Mouse (Mus musculus) gastrocnemius, postnatal 4 days (tissue): ENCODE measurements around the gene Shmt2. TPM values are rescaled to one million over a fixed set of nuclear protein-coding genes. Genes with fewer than 3 reads are reported as not detected.

Experiments used
- DNase-seq, 2 experiments: peaks; one replicate each; pipeline ENCODE4 v3.0.0; 2021 to 2022; ENCODE audit warnings: low spot score in 2 of 2, mixed read lengths in 2 of 2
- total RNA-seq, 2 experiments: library from RNA; stranded (reverse); gene quantifications; 2 replicates each; pipeline ENCODE4 v1.2.3; 2021

The Shmt2 gene
- total RNA-seq, 2 experiments from 2014 or later, result 34.6 to 34.8 TPM

DNA sequence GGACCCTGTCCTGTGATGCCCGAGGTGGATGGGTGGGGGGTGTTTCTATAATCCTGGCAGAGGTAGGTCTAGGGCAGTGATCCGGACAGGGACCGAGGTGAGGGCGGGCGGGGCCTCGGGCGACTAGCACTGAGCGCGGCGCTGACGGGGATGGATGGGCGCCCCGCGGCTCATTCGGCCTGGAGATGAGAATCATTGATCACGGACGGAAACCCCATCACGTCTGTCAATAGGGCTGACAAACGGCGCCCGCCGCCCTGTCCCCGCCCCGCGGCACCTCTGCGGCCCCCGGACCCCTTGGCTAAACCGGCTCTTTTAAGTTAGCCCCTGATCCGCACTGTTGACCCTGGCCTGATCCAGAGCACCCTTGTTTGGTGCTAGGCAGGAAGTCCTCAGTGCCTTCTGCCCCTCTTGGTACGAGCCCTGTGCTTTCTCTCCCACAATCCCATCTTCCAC, 12.7 kb upstream of the Shmt2 start:
- DNase-seq, result no peak

DNA sequence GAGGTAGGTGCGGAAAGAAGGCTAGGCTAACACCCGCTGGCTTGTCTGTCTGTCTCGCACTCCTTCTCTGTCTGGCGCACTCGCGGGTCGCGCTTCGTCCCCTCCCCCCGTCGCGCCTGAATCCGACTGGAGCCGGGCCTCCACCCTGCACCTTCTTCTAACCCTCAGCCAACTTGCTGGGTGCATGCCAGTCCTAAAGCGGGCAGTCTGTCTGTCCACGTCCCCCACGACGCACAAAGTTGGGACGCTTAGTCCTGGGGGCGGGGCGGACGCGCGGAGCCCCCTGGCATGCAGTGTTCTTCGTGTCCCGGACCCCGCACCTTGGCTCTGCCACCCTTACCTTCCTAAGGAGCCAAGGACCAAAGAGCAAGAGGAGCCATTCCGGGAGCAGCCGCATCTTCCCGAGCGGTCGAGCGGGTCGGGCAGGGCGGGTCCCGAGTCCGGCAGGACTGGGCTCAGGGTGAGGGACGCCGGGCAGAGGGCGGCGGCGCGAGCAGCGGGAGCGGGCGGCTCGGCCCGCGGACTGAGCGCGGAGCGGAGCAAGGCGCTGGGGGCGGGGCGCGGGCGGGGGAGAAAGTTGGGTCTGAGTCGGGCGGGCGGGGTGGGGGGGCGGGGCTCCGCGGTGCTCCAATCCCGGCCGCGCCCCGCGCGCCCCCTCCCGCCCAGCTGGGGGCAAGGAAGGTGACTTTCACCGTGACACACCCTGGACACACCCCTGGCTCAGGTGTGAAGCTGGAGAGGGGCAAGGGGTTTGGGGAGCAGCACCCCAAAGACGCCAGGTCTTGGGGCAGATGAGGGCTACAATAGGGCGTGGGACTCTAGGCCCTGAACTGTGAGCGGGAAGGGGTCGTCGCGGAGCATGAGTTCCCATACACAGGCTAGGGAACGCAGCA, 12.0 kb upstream of the Shmt2 start, which contains the start of gene Nxph4:
TSS of gene Nxph4 (minus strand) at position 524 of the 893 bp plus-strand sequence.
- no peak for DNase-seq

DNA sequence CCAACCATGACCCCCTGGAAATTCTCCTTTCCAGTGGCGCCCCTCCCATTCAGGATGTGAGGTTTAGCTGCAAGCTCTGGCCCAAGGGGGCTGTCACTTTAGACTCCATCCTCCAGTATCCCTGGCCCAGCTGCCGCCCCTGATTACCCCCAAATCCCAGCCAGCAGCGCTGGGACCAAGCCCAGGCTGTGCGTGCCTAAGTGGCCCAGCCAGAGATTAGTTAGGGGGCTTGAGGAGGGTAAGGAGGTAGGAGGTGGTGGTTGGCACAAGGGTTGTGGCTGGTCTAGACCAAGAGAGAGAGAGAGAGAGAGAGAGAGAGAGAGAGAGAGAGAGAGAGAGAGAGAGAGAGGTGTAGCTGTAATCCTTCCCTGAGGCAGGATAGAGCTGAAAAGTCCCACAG, 9.3 kb upstream of the Shmt2 start:
- no peak for DNase-seq

DNA sequence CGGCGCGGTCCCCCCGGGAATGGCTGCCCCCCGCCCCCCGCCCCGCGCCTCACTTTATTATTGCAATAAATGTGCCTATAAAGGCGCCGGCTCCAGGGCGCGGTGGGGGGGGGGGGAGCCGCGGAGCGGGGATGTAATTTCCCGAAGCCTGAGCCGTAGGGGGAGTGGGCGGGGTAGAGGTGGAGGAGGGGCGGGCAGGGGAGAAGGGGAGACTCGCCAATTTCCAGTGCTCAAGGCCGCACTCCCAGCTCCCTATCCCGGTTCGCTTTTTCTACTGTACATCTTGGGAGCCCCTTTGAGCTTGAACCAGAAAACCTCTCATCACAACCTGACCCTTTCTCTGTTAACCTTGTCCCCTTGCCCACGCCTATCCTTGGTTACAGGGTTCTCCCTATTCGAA, 8.7 kb upstream of the Shmt2 start:
- no peak for DNase-seq

DNA sequence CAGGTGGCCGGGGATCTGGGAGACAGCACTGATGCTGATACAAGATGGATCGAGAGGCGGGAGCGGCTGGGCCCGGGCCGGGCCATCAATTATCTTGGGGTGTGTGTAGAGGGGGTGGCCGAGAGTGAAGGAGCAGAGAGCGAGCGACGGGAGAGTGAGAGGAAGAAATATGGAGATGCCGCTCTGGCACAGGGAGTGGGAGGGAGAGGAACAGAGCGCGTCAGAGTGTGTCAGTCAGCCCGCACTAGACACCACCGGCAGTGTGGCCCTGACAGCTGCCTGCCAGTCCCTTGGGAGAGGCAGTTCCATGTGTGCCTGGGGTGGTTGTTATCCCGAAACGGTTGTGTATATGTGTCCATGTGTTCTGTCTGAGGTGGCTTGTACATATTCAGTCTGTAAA, 5.2 kb upstream of the Shmt2 start:
- no peak for DNase-seq

DNA sequence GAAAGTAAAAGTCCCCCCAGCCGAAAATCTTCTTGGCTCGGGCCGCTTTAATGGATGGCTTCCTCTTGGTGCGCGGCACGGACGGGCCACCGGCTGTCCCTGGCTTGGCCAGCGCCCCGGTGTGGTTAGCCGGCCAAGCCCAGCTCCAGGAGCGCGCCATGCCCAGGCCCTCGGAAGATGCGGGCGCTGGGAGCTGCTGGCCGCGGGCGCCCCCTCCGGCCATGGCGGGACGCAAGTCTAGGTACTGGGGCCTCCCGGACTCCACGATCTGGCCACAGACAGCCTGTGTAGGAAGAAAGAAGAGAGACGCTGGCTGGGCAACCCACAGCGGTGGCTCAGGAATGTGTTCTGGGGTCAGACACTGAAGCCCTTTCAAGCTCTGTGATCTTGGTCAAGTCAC, 4.4 kb upstream of the Shmt2 start:
- DNase-seq, result peak in 1 of 2 experiments; percentile 75

DNA sequence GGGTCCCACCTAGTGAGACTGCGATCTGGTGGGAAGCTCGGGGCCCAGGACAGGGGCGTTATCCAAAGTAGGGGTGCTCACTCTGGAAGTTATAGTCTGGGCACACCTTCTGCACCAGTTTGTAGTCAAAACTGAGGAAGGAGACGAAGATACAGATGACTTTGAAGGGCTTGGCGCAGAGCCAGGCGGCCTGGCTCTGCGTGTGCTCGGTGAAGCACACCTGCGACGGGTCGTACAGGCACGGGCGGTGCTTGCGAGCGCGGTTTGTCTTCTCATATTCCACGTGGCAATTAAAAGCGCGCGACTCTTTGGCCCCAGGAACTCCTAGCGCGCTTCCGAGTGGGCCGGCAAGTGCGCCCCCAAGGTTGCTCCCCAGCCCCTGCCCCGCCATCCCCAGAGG, 3.8 kb upstream of the Shmt2 start:
- DNase-seq, result no peak

DNA sequence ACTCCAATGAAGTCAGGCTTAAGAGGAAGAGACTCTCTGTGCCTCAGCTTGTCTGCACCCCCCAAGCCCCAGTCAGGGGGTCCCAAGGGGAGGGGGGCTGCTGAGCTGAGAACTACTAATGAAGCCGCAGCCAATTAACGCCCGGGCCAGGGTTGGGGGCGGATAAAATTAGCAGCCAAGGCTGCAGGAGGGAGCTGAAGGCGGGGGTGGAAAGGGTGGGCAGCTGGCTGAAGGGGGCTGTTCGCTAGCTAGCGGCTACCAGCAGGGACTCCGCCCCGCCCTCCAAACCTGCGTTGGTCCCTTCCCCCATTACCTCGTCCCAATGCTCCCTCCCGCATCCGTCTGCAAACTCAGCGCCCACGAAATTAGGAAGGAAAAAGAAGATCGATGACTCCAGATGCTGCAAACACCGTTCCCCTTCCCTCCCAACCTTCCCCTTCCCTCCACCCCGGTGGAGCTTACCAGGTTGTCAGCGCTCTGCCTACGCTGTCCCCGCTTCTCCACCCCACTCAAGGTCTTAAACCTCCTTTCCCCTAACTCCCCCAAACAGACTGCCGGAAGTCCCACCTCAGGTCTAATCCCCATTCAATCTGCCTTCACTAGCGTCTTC, 2.5 kb upstream of the Shmt2 start:
- DNase-seq, result no peak

DNA sequence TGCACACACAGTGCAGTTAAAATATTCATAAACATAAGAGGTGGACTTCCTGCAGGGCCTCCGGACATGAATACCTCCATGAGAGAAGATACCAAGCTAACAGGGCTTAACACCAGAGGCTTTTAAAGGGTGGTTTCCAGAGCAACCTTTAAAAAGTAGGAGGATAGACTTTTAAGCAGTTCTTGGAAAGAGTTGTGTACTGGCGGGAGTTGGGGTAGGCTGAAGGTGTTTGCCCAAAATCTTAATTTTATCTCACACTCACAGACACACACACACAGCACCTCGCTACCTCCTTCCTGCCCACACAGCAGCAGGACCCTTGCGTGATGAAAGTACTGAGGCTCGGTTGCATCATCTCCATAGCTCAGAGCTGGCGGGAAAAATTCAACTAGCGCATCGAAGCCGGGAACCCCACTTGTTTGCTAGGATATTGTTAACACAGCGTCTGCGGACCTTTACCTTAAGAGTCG, 598 bp downstream of the Shmt2 start:
- DNase-seq, result no peak

DNA sequence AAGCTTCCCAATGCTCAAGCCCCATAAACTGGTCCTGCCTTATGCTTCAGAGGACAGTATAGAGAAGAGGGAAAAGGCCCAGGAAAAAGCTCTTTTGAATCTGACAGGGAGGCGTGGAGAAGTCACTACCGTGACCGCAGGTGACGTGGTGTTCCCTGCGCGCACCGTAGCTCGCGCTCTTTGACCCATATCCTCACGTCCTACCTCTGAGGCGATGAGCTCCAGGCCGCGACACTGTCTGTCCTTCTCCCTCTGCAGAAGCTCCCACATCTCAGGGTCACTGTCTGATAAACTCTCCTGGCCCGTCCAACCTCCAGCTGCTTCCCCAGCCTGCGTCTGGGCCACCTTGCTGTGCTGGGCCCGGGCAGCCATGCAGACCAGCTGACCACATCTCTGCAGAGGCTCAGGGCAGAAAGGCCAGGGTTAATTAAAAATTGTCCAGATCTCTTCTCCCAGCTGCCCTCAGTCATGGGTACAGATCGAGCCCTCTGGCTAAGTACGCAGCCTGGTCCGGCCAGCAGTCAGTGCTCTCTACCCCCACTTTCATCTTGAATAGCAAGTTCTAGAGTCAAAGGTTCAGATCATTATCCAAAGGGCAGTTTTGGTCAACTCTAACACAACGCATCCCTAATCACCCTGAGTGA, 1.4 kb downstream of the Shmt2 start:
- no peak for DNase-seq

DNA sequence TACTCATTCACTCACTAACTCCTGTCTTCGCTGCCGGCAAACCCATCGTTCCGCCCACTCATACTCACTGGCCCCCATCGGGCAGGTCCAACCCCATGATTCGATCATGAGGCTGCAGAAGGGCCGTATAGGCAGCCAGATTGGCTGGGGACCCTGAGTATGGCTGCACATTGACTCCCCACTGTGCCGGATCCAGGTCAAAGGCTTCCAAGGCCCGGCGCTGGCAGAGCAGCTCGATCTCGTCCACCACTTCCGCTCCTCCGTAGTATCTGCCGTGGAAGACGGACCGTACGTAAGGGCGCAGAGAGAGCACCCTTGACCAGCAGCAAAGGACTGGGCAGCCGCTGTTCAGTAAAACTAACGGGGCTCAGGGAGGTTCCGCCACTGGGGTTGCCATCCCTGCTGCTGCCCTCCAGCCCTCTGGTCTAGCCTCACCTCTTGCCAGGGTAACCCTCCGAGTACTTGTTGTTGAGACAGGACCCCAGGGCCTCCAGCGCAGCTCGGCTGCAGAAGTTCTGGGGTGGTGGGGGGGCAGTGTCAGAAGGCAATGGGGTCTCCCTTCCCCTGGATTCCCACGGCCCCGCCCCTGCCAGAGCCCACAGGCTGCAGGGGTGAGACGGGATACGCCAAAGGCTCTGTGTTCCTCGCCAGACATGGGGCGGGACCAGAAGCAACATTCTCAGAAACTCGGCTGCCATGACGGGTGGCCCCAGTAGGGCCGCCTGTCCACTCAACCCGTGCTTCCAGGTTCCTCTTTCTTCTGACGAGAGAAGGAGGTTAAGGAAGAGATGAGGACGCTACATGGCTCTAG, 2.1 kb downstream of the Shmt2 start:
- no peak for DNase-seq

DNA sequence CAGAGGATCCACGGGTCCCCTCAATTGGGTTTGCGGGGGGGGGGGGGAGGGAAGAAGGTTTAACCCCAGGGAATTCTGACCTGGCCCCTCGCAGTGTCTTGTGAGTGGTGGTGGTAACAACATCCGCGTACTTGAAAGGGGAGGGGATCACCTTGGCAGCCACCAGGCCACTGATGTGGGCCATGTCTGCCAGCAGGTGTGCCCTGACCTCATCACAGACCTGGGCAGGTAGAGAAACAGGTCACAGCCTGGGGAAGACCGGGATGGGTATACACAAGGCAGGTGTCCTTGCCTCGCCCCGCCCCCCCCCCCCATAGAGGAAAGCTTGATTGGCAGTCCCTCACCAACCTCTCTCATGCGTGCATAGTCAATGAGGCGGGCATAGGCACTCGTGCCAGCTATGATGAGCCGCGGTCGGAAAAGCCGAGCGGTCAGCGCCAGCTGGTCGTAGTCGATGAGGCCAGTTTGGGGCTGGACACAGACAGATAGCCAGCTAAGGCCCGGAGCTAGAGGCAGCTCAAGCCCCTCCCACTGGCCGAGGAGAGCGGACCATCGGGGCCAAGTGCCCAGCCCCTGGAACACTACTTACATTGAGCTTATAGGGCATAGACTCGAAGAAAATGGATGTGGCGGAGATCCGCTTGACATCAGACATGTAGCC, 3.1 kb downstream of the Shmt2 start:
- no peak for DNase-seq

DNA sequence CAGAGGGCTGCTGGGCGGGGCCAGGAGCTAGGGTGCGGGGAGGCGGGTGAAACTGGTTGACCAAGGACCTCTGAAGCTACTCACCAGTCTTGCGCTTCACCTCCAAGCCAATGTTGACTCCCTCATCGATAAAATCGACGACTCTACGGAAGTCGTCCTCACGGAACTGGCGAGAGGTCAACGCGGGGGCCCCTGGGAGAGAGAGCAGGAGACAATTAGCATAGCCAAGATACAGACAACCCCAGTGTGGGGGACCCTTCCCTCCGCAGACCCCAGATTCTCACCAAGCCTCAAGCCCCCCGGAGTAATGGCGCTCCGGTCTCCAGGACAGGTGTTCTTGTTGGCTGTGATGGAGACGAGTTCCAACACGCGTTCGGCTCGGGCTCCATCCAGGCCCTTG, 4.3 kb downstream of the Shmt2 start:
- DNase-seq, result no peak

DNA sequence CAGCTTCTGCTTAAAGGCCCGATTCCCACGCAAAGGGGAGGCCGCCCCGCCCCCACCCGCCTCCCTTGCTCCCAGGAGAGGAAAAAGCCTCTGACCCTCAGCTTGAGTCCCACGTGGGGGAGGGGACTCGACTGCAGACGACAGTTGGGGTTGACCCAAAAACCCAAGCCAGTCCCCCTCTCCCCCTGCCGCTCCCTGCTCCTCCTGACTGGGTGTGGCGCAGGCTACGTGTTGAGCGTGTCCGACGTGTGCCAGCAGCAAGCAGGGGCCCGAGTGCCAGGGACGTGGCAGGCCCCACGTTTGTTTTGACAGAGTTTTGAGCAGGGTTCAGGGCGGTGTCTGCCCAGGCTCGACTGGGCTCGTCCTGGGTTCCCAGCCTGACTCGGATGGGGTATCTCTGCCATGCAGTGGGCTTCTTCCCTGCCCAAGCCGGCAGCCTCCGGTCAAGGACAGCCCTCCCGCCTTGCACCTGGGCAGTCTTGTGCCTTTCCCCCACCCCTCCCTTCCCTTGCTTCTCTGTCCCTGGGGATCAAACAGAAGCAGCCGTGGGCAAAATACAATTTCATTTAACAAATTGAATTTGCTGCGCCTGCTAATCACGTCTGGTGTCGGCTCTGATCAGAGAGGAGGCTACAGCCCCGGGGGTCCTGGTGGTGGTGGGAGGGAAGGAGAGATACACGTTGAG, 5.5 kb downstream of the Shmt2 start:
- peak in 1 of 2 experiments; percentile 51 for DNase-seq

DNA sequence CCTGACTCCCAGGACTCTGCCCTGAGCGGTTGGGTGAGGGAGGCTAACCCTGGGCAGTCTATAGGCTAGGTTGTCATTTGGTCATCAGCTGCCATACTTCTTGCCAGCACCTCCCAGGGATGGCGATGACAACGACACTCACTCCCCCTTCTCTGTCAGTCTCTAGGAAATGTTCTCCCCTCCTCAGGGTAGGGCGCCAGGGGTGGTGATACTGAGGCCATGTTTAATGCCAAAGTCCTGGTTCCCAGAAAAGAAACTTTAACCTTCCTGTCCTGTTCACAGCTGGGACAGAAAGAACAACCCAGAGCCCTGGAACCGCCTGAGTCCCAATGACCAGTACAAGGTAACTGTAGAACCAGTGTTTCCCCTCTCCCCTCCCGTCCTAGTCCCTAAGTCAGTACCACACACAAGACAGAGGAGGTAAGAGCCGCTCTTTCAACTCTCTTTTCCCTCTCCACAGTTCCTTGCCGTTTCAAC, 6.2 kb downstream of the Shmt2 start:
- no peak for DNase-seq

DNA sequence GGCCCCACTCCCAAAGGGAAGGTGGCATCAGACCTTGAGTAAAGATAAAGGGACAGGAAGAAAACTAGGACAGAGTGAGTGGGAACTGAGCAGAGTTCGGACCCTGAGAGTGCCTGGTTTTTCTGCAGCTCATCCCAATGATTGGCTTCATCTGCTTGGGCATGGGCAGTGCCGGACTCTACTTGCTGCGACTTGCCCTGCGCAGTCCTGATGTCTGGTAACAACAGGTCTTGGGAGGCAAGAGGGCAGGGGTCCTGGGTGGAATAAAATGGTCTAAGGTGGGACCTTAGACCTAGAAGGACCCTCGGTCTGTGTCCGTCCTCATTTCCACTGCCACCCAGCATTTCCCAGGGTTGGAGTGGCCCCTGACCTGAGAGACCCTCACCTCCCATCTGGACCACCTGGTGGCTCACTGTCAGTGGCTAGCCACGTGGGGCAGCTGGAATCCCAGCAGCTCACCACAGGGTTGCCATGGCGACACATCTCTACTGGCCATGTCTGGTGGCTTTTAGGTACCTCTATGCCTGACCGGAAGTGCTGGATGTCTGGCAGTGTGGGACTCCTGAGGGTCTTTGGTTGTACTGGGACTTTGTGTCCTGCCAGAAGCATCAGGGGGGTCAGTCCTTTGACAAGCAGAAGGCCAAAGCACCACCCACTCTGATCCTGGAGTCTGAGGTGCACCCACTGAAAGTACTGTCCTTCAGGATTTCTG, 6.8 kb downstream of the Shmt2 start:
- DNase-seq, result no peak

DNA sequence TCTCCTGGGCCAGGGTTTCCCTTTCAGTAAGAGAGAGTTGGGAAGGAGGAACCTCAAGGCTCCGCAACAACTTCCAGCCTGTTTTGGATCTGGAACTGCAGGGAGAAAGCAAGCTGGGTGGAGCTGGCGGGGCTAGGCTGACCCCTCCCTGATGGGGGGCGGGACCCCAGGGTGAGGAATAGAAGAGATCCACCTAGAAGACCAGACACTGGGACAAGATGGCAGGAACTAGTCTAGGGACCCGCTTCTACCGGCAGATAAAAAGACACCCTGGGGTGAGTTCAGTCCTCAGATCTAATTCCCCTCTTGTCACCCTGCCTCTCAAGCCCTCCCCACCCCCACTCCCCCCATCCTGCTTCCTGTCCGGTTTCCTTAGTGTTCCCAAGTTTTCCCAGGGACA, 7.5 kb downstream of the Shmt2 start, which contains the start of gene Ndufa4l2:
TSS of gene Ndufa4l2 (plus strand) at position 204 of the 400 bp plus-strand sequence.
- DNase-seq, result no peak

DNA sequence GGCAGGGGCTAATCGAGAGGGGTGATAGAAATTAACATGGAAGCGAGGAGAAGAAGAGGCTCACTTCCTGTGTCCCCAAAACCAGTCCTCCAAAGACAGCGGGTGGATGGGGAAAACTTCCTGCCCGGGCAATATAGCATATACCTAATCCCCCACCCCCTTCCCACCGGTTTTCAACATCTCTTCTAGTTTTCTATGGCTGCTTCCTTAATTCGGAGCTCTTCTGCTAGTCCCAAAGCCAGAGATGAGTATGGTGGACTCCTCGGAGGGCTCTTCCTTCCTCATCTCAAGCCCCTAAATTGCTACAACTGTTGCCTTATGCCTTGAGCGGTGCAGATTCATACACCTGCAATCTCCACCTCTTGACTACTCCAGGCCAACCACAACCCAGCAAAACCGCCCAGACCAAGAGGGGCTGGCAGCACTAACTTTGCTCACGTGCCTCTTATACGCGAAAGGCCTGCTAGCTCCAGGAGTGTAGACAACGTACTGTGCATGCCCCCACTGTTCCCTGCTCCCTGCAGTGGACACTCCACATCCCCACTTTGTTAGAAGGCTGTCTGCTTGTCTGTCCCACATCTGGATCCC, 8.0 kb downstream of the Shmt2 start:
- no peak for DNase-seq
